Mouse (Mus musculus) lung, embryonic 14.5 days (tissue): ENCODE results near the gene Cdca7l. TPM values are rescaled to one million over a fixed set of nuclear protein-coding genes. Genes with fewer than 3 reads are reported as not detected.

Experiments
- ATAC-seq: fragments of 200-750 bp; cut with Nextera tagmentation; 2 replicates; pipeline ENCODE4 v1.8.0; 2017; ENCODE audit warnings: mild to moderate bottlenecking, moderate TSS enrichment, moderate library complexity; ENCODE audit not compliant: insufficient read depth
- DNase-seq: peaks from one replicate; pipeline ENCODE4 v3.0.0-alpha.2; 2015
- H3K27ac ChIP-seq: fragments of 300-500 bp; sonication (generic); 2 replicates; pipeline ENCODE4 v1.5.1; 2014; ENCODE audit warnings: low read depth, mild to moderate bottlenecking, moderate library complexity
- H3K27me3 ChIP-seq: fragments of 300-500 bp; sonication (generic); 2 replicates; pipeline ENCODE4 v1.6.1; 2014; ENCODE audit warnings: low read length, control low read depth; ENCODE audit not compliant: insufficient read depth
- H3K36me3 ChIP-seq: fragments of 300-500 bp; sonication (generic); 2 replicates; pipeline ENCODE4 v1.6.1; 2014; ENCODE audit warnings: control low read depth; ENCODE audit not compliant: insufficient read depth
- H3K4me1 ChIP-seq: fragments of 300-500 bp; sonication (generic); 2 replicates; pipeline ENCODE4 v1.6.1; 2014; ENCODE audit warnings: antibody characterized with exemption, control low read depth; ENCODE audit not compliant: insufficient read depth
- H3K4me2 ChIP-seq: fragments of 300-500 bp; sonication (generic); 2 replicates; pipeline ENCODE4 v1.6.1; 2014; ENCODE audit warnings: mild to moderate bottlenecking
- H3K4me3 ChIP-seq: fragments of 300-500 bp; sonication (generic); 2 replicates; pipeline ENCODE4 v1.5.1; 2014; ENCODE audit warnings: low read depth, low read length
- H3K9ac ChIP-seq: fragments of 300-500 bp; sonication (generic); 2 replicates; pipeline ENCODE4 v1.6.1; 2014
- H3K9me3 ChIP-seq: fragments of 300-500 bp; sonication (generic); 2 replicates; pipeline ENCODE4 v1.6.1; 2016; ENCODE audit warnings: low read depth, low read length, control low read depth
- CTCF ChIP-seq: IDR thresholded peaks from 2 replicates; pipeline ENCODE4 v1.5.1; 2016; ENCODE audit warnings: antibody characterized with exemption, low read depth
- WGBS: fragments of 180-500 bp; shearing (Covaris S2); extraction: QIAGEN DNeasy Blood & Tissue Kit; methylation state at CpG from one replicate; pipeline ENCODE4 v1.1.7; 2014; 5-methylcytosine and 5-hydroxymethylcytosine counted together
- polyA plus RNA-seq: library from polyadenylated mRNA; unstranded; fragments of >200 nt; fragmentation: Nextera tagmentation; extraction: Ambion mirVana; gene quantifications from 2 replicates; pipeline ENCODE4 v1.2.1, GENCODE M21; 2014

The Cdca7l gene
- polyA plus RNA-seq, 1 experiment from 2014 or later, result 71.5 TPM

DNA sequence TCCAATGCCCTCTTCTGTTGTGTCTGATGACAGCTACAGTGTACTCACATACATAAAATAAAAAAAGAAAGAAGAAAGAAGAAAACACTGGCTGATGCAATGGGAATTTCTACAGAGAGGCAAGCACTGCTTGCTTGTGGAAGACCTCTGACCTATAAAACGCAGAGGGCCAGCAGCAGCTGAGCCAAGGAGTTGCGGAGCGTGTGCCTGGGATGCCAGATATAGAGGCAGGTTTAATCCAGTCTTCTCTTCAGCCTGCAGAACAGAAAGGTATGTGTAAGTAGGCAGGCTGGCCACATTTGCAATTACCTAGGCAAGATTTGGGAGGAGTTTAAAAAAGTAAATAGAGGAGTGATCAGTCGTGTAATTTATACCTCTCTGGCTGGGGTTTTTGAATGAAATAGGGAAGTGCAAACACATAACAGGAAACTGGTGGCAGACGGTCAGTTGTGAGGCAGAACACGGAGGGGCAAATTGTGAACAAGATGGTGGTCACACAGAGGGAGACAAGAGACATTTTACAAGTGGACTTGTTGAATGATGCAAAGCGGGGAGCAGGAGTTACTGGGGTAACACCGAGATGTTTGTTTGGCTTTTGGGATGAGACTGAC, 27.4 kb downstream of the Cdca7l start:
- Histone ChIP-seq H3K9me3 (no peaks in the 10 kb centered on the region), H3K4me3 (no peak overlapping the region), H3K4me1 (no peaks in the 10 kb centered on the region), H3K9ac (no peak overlapping the region), H3K27me3 (no peaks in the 10 kb centered on the region), H3K4me2 (no peak overlapping the region), H3K27ac (no peak overlapping the region), H3K36me3 (no peaks in the 10 kb centered on the region)
- TF ChIP-seq CTCF, result no peak
- WGBS, result 36% methylated on average over 8 of the region's 8 CpGs
- DNase-seq, result no peak
- ATAC-seq, result no peak

DNA sequence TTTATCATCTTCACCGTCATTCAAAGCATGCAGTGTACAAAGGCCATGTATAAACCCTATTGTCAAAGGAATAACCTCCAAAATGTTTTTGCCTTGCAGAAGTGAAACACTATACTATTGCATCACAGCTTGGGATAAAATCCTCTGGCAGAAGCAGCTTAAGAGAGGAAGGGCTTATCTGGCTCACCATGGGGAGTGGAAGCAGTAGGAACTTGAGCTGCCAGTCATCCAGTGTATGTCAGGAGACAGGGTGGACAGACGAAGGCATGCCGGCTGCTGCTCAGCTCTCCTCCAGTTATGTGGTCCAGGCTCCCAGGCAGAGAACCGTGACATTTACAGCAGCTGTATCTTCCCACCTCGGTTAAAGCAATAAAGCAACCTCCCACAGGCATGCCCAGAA, 28.1 kb downstream of the Cdca7l start:
- H3K4me2 ChIP-seq, result no peak overlapping the region
- no peaks in the 10 kb centered on the region for H3K9me3 ChIP-seq
- no peaks in the 10 kb centered on the region for H3K27me3 ChIP-seq
- no peaks in the 10 kb centered on the region for H3K36me3 ChIP-seq
- no peak for ATAC-seq
- H3K4me3 ChIP-seq, result no peak overlapping the region
- no peak overlapping the region for H3K9ac ChIP-seq
- DNase-seq, result no peak
- no peak for TF ChIP-seq CTCF
- no peak overlapping the region for H3K27ac ChIP-seq
- no peaks in the 10 kb centered on the region for H3K4me1 ChIP-seq
- 25% methylated on average over 5 of the region's 5 CpGs for WGBS

DNA sequence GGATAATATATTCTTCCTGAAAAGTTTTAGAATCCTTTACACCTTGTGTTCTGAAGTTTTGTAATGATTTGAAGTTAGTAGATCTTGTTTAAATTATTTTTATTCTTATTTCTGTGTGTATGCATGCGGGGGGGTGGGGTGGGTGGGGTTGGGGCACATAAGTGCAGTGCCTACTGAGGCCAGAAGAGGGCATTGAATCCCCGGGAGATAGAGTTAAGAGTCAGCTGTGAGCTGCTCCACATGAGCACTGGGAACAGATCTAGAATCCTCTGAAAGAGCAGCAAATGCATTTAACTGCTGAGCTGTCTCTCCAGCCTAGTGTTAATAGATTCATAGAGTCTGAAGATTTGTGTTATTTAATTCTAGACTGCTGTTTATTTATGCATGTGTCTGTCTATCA, 30.6 kb downstream of the Cdca7l start:
- Histone ChIP-seq H3K27ac (no peak overlapping the region), H3K4me1 (no peaks in the 10 kb centered on the region), H3K4me3 (no peak overlapping the region), H3K36me3 (no peaks in the 10 kb centered on the region), H3K4me2 (no peak overlapping the region), H3K9me3 (no peaks in the 10 kb centered on the region), H3K9ac (no peak overlapping the region), H3K27me3 (no peaks in the 10 kb centered on the region)
- DNase-seq (no peak), ATAC-seq (no peak)
- 76% methylated on average over 2 of the region's 2 CpGs for WGBS
- no peak for TF ChIP-seq CTCF

DNA sequence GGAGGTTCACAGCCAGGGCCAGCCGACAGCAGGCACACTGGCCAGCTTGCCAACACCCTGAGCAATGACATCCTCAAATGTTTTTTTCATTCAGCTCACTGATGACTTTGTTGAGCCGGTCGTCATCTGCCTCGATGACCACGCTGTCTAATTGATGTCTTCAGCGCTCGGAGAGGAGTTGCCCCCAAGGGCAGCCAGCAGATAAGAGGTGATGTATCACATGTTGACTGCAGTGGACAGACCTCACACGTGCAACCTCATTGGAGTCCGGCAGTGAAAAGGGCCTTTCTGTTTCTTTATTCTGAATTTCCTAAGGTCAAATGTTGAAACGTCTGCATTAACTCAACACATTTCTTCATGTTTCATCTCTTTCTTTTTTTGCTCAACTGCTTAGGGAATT, 31.3 kb downstream of the Cdca7l start:
- H3K27ac ChIP-seq, result no peak overlapping the region
- H3K4me3 ChIP-seq, result no peak overlapping the region
- no peaks in the 10 kb centered on the region for H3K4me1 ChIP-seq
- H3K4me2 ChIP-seq, result no peak overlapping the region
- WGBS, result 9% methylated on average over 10 of the region's 10 CpGs
- H3K36me3 ChIP-seq, result no peaks in the 10 kb centered on the region
- ATAC-seq (peak; percentile 59; the same call in 1 of the 2 replicates), DNase-seq (no peak)
- no peak for TF ChIP-seq CTCF
- no peaks in the 10 kb centered on the region for H3K9me3 ChIP-seq
- H3K9ac ChIP-seq, result no peak overlapping the region
- no peaks in the 10 kb centered on the region for H3K27me3 ChIP-seq

DNA sequence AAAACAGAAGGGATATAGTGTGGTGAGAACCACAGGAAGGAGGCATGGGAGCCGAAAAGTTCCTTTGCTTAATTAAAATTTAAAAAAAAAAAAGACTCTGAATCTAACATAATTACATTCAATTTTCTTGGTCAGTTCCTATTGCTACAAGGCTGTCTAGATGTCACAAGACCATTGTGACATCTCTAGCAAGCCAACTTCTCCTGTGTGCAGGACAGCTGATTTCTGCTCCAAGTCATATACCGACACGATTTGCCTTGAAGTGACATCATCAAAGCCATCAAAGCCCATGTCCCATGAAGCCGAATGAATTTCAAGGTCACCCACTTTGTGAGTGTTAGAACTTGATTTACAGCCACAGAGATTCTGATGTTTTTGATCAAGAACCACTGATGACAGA, 33.3 kb downstream of the Cdca7l start:
- no peak for TF ChIP-seq CTCF
- WGBS, result 86% methylated on average over 4 of the region's 4 CpGs

DNA sequence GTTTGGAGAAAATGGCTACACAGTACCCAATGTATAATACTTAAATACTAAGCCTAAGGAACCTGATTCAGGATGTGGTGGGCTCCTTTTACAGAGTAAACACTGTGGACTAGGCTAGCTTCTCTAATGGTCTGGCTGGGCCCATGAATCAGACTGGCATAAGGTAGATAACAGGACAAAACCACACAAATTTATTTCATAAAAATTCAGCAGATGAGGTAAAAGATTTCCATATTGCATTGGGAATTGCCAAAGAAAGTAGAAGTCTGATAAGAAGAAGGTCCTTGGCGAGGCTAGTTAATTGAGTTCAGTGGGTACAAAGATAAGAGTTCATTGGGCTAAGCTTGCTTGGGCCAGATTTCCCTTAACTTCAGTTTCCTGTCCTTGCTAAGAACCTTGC, 36.6 kb downstream of the Cdca7l start:
- H3K4me2 ChIP-seq, result no peak overlapping the region
- TF ChIP-seq CTCF, result no peak
- no peak overlapping the region for H3K27ac ChIP-seq
- no peak for DNase-seq
- WGBS, result 65% methylated on average over 1 of the region's 1 CpGs
- H3K9me3 ChIP-seq, result no peaks in the 10 kb centered on the region
- H3K4me3 ChIP-seq, result no peak overlapping the region
- H3K27me3 ChIP-seq, result no peaks in the 10 kb centered on the region
- ATAC-seq, result no peak
- H3K36me3 ChIP-seq, result no peaks in the 10 kb centered on the region
- H3K9ac ChIP-seq, result no peak overlapping the region
- H3K4me1 ChIP-seq, result no peaks in the 10 kb centered on the region

More for the DNA sequence above, 33.3 kb downstream of the Cdca7l start:
- H3K4me2 ChIP-seq, result no peak overlapping the region
- DNase-seq (no peak), ATAC-seq (no peak)
- H3K27ac ChIP-seq, result no peak overlapping the region
- no peaks in the 10 kb centered on the region for H3K9me3 ChIP-seq
- H3K4me3 ChIP-seq, result no peak overlapping the region
- no peaks in the 10 kb centered on the region for H3K4me1 ChIP-seq
- no peaks in the 10 kb centered on the region for H3K36me3 ChIP-seq
- no peaks in the 10 kb centered on the region for H3K27me3 ChIP-seq
- no peak overlapping the region for H3K9ac ChIP-seq

DNA sequence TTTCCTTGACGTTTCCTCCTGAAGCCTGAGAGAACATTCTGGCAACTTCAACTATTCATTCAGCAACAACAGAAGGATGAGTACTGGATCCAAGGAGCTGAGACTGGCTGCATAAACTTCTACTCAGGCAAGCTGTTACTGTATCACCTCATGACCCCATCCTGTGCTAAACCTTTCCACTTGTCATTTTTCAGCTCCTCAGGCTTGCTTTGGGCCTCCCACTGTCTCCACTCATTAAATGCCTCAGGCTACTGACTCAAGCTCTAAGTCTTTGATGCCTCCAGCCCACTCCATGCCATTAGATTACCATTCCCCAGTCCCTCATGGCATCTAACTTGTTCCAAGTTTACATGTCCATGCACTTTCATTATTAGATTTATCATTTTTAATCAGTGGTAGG, 38.6 kb downstream of the Cdca7l start:
- Histone ChIP-seq H3K36me3 (no peaks in the 10 kb centered on the region), H3K9me3 (no peaks in the 10 kb centered on the region), H3K4me3 (no peak overlapping the region), H3K27me3 (no peaks in the 10 kb centered on the region), H3K9ac (no peak overlapping the region), H3K4me2 (peak overlapping the region; percentile 82; the same call in 1 of the 2 replicates), H3K27ac (no peak overlapping the region), H3K4me1 (no peaks in the 10 kb centered on the region)
- ATAC-seq (no peak), DNase-seq (no peak)
- TF ChIP-seq CTCF, result no peak
- 67% methylated on average over 1 of the region's 1 CpGs for WGBS
